Mouse (Mus musculus): ENCODE measurements at regions not wholly inside any gene's neighbourhood (a gene's known extent, or its start where the extent isn't known, plus 50 kb on each side); places are given as distances from the start of the nearest gene placed in this dataset.
A peak's percentile ranks its signal among the peaks of the same experiment; 100 is the strongest.

- ATAC-seq (replicated peaks in 1 of 2; ENCODE audit: insufficient read depth in 1 of 2, low FRiP score in 2 of 2, low TSS enrichment in 1 of 2, low read depth in 1 of 2, poor library complexity in 2 of 2, severe bottlenecking in 2 of 2): no peak
Measured at GRCm38 (mm10) chr13:116243272-116243784, 66.2 kb downstream of the Isl1 start.

GRCm38 (mm10) chr13:116215101-116215500, 94.4 kb downstream of the Isl1 start:
- ATAC-seq (replicated peaks in 1 of 2; ENCODE audit: insufficient read depth in 1 of 2, low FRiP score in 2 of 2, low TSS enrichment in 1 of 2, low read depth in 1 of 2, poor library complexity in 2 of 2, severe bottlenecking in 2 of 2): no peak

- ATAC-seq (replicated peaks in 1 of 2; ENCODE audit: insufficient read depth in 1 of 2, low FRiP score in 2 of 2, low TSS enrichment in 1 of 2, low read depth in 1 of 2, poor library complexity in 2 of 2, severe bottlenecking in 2 of 2): no peak
Measured at GRCm38 (mm10) chr13:116213843-116214829, 95.4 kb downstream of the Isl1 start.

GRCm38 (mm10) chr13:116201177-116201920, 108.1 kb downstream of the Isl1 start:
- ATAC-seq (replicated peaks in 1 of 2; ENCODE audit: insufficient read depth in 1 of 2, low FRiP score in 2 of 2, low TSS enrichment in 1 of 2, low read depth in 1 of 2, poor library complexity in 2 of 2, severe bottlenecking in 2 of 2): peak; percentile 45 to 67; a peak in 3 of 4 replicates

GRCm38 (mm10) chr13:116187059-116187458, 122.4 kb downstream of the Isl1 start:
- no peak for ATAC-seq (replicated peaks in 1 of 2; ENCODE audit: insufficient read depth in 1 of 2, low FRiP score in 2 of 2, low TSS enrichment in 1 of 2, low read depth in 1 of 2, poor library complexity in 2 of 2, severe bottlenecking in 2 of 2)

GRCm38 (mm10) chr13:116177781-116178180, 131.7 kb downstream of the Isl1 start:
- ATAC-seq (replicated peaks in 1 of 2; ENCODE audit: insufficient read depth in 1 of 2, low FRiP score in 2 of 2, low TSS enrichment in 1 of 2, low read depth in 1 of 2, poor library complexity in 2 of 2, severe bottlenecking in 2 of 2): no peak

GRCm38 (mm10) chr13:116174976-116175375, 134.5 kb downstream of the Isl1 start:
- no peak for ATAC-seq (replicated peaks in 1 of 2; ENCODE audit: insufficient read depth in 1 of 2, low FRiP score in 2 of 2, low TSS enrichment in 1 of 2, low read depth in 1 of 2, poor library complexity in 2 of 2, severe bottlenecking in 2 of 2)

GRCm38 (mm10) chr13:116173866-116174265, 135.6 kb downstream of the Isl1 start:
- ATAC-seq (replicated peaks in 1 of 2; ENCODE audit: insufficient read depth in 1 of 2, low FRiP score in 2 of 2, low TSS enrichment in 1 of 2, low read depth in 1 of 2, poor library complexity in 2 of 2, severe bottlenecking in 2 of 2): no peak

GRCm38 (mm10) chr13:116143022-116143421, 166.5 kb downstream of the Isl1 start:
- ATAC-seq (replicated peaks in 1 of 2; ENCODE audit: insufficient read depth in 1 of 2, low FRiP score in 2 of 2, low TSS enrichment in 1 of 2, low read depth in 1 of 2, poor library complexity in 2 of 2, severe bottlenecking in 2 of 2): no peak

- no peak for ATAC-seq (replicated peaks in 1 of 2; ENCODE audit: insufficient read depth in 1 of 2, low FRiP score in 2 of 2, low TSS enrichment in 1 of 2, low read depth in 1 of 2, poor library complexity in 2 of 2, severe bottlenecking in 2 of 2)
Measured at GRCm38 (mm10) chr13:116118664-116119063, 190.8 kb downstream of the Isl1 start.

- ATAC-seq (replicated peaks in 1 of 2; ENCODE audit: insufficient read depth in 1 of 2, low FRiP score in 2 of 2, low TSS enrichment in 1 of 2, low read depth in 1 of 2, poor library complexity in 2 of 2, severe bottlenecking in 2 of 2): no peak
Measured at GRCm38 (mm10) chr13:116111032-116111808, 198.3 kb downstream of the Isl1 start.

GRCm38 (mm10) chr13:116110578-116110977, 198.9 kb downstream of the Isl1 start:
- no peak for ATAC-seq (replicated peaks in 1 of 2; ENCODE audit: insufficient read depth in 1 of 2, low FRiP score in 2 of 2, low TSS enrichment in 1 of 2, low read depth in 1 of 2, poor library complexity in 2 of 2, severe bottlenecking in 2 of 2)

GRCm38 (mm10) chr13:116087541-116088308, 221.8 kb downstream of the Isl1 start:
- no peak for ATAC-seq (replicated peaks in 1 of 2; ENCODE audit: insufficient read depth in 1 of 2, low FRiP score in 2 of 2, low TSS enrichment in 1 of 2, low read depth in 1 of 2, poor library complexity in 2 of 2, severe bottlenecking in 2 of 2)

GRCm38 (mm10) chr13:116087140-116087539, 222.3 kb downstream of the Isl1 start:
- ATAC-seq (replicated peaks in 1 of 2; ENCODE audit: insufficient read depth in 1 of 2, low FRiP score in 2 of 2, low TSS enrichment in 1 of 2, low read depth in 1 of 2, poor library complexity in 2 of 2, severe bottlenecking in 2 of 2): no peak

GRCm38 (mm10) chr13:116056976-116057647, 252.4 kb downstream of the Isl1 start:
- ATAC-seq (replicated peaks in 1 of 2; ENCODE audit: insufficient read depth in 1 of 2, low FRiP score in 2 of 2, low TSS enrichment in 1 of 2, low read depth in 1 of 2, poor library complexity in 2 of 2, severe bottlenecking in 2 of 2): no peak

GRCm38 (mm10) chr13:116056112-116056652, 253.3 kb downstream of the Isl1 start:
- no peak for ATAC-seq (replicated peaks in 1 of 2; ENCODE audit: insufficient read depth in 1 of 2, low FRiP score in 2 of 2, low TSS enrichment in 1 of 2, low read depth in 1 of 2, poor library complexity in 2 of 2, severe bottlenecking in 2 of 2)
